Mouse (Mus musculus): ENCODE measurements around the gene Thy1.

The Thy1 gene

DNA sequence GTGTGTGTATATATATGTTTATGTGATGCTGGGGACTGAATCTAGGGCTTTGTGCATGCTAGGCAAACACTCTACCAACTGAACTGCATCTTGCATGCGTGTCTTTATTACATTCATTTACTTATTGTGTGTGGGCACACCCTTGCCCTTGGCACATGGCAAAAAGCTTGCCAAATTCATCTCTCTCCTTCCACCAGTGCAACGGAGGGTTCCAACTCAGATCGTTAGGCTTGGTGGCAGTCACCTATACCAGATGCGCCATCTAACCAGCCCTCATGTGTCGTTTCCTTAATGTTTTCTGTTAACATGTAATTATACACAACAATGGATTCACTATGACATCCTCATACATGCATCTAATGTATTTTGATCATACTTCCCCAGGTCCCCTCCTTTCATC is 39.1 kb downstream of the Thy1 start:
- WGBS = 68% methylated on average over 5 of the region's 5 CpGs

DNA sequence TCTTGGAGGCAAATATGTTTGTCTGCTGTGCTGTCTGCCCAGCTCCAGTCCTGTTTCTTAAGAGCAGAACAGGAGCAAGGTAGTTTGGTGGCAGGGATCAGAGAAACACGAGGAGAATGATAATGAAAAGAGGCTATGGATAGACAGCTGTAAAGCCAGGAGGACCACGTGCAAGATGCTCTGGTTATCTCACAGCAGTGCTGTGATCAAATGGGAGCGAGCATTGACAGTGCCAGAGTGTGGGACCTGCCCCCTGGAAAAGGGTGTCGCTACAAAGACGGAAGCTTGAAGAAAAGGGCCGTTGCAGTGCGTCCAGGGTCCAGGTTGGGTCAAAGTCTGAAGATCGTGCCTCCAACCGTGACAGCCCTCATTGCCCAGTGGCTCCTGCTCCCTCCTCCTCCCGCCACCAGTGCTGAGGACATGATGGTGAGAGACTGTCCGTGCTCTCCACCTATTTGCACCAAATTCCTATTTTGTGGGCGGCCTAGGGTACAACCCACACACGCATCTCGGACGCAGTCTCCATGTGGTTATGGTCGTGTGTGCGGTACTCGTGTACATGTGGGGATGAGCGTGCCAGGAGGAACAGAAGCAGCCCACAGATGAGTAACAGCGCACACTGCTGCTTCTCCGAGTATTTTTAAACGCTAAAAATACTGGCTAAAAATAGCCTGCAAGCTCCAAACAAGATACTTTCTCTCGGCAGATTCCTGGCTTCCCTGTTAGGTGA is 40.4 kb downstream of the Thy1 start:
- 23% methylated on average over 23 of the region's 23 CpGs for WGBS

DNA sequence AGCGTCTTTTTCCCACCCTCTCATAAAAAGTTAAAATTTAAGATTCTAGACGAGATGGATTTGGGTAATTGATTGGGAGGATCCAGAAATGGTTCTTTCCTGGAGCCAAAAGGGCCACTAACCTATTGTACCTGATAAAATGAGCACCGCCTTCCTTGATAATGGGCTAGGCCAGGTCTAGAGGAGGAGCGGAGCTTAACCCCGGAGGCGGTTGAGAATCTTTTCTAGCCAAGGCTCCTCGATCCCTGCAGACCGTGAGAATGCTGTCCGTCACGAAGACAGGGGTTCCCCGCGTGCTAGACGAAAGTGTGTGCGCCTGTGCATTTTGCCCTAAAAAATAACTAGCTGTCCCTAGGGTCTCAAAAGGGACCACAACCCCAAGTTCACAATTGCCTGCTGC is 41.1 kb downstream of the Thy1 start:
- WGBS = 12% methylated on average over 14 of the region's 14 CpGs

DNA sequence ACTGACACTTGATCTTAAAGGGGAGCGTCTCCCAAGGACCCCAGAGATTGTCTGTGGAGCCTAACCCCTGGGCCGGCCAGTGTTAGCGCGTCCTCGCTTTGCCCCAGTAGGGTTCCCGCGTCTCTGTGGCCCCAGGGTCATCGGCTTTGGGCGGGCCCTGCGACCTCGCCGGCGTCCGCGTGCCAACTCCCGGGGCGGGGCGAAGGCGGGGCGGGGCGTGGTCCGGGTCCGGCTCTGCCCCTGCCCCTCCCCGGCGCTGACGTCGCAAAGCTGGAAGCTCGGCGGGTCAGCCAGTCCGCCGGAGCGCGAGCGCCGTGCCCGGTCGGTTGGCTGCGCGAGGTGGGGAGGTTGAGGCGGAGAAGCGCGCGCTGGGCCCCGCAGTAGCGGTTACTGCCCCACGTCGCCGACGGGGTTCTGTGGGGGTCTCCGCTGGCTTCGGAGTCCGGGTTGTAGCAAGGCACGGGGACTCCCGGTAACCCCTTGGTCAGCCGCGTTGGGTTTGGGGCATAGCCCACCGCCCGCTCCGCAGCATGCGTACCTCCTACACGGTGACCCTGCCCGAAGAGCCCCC is 41.6 kb downstream of the Thy1 start:
- under 1% methylated on average over 62 of the region's 62 CpGs for WGBS

DNA sequence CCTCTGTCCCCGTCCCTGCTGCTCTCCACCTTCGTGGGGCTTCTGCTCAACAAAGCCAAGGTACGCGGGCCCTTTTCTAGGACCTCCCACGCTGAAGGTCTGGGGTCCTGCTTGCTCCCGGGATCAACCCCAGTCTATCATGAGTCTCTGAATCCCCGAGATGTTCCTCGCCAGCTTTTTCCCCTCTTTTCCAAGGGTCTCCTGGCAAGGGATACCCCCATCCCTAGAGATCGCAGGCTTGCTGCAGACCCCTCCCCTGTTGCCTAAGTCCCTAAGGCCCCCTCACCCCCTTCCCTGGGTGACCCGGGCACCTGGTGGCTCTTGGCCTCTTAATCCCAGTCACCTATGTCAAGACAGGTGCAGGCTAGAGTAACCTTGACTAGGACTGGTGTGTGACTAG is 42.1 kb downstream of the Thy1 start:
- 4% methylated on average over 10 of the region's 10 CpGs for WGBS

DNA sequence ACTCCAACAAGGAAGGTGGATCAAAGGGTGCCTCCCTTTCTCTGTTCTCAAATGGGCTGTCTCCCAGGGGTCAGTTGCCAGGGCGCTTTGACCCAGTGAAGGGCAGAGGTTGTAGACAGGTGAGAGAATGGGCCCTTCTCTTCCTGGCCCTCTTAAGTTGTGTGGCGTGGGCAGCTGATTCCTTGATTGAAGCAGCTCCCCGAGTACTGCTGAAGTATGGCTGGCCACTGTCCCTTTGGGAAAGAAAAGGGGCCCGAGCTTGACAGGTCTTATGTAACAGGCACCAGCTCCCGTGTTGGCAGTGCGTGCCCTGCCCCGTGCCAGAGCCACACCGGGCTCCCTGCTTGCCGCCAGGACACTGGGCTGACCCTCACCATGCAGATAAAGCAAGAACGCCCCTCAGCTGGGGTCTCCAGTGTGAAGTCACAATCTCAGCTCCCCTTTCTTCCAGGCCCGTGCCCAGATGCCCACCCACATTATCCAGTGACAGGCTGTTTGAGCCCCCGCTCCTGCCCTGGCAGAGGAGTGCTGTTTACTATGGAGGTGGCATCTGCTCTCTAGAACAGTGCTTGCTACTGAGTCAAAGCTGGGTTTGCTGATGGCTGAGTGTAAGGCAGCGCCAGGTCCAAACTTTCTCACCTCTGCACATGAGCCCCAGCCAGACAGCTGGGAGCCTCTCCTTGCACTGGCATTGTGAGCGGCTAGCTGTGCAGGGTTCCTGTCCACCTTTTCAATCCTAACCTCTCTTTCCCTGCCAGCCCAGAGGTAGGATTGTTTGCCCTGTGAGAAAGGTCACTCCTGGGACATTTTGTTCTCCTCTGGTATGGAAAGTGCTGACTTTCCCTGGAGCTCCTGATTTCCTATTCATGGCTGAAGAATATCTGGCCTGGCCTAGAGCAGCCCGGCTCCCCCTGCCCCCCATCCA is 42.8 kb downstream of the Thy1 start:
- 24% methylated on average over 15 of the region's 15 CpGs for WGBS

DNA sequence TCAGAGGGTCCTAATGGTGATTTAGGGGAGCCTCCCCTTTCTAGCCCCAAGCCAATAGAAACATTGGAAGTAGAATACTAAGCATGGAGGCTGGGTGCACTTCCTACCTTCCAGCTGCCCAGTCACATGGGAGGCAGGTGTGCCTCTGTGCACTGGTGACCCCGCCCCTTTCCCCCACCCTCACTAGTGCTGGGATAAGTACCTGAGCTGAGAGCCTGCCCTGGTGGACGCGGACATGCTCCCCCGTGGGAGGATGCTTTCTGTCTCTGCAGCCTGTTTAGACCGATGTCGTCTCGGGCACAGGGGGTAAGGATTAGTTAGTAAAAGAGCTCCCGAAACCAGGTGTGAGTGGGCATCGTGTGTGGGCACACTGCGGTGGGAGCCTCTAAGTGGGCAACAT is 43.8 kb downstream of the Thy1 start:
- WGBS = 29% methylated on average over 10 of the region's 10 CpGs

DNA sequence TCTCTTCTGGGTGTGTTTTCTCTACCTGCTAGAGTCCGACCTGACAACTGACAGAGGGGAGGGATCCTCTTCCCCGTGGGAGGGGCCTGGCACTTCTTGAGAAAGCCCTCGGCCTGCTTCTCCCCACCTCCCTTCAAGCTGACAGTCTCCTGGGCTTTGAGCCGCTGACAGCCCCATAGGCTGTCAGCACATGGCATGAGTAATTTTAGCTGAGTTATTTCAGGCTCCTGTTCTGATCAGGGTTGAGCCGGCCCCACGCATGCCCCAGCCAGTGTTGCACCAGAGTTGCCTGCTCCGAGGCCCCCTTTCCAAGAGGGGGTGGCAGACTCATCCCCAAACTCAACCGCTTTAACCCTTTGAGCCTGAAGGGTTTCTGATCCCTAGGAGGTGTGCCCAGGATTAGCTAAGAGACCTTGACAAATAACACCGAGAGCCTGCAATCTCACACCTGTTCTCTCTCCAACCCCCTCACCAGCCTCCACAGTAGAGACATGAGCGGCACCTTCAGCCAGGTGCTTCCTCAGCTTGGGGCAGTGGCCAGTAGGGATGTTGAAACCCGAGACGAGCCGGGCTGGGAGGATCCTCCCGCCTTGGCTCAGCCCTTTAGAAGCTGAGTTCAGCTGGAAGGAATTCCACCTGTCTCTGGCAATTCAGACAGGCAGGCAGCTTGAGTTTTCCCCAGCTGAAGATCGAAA is 44.7 kb downstream of the Thy1 start:
- 18% methylated on average over 15 of the region's 15 CpGs for WGBS

DNA sequence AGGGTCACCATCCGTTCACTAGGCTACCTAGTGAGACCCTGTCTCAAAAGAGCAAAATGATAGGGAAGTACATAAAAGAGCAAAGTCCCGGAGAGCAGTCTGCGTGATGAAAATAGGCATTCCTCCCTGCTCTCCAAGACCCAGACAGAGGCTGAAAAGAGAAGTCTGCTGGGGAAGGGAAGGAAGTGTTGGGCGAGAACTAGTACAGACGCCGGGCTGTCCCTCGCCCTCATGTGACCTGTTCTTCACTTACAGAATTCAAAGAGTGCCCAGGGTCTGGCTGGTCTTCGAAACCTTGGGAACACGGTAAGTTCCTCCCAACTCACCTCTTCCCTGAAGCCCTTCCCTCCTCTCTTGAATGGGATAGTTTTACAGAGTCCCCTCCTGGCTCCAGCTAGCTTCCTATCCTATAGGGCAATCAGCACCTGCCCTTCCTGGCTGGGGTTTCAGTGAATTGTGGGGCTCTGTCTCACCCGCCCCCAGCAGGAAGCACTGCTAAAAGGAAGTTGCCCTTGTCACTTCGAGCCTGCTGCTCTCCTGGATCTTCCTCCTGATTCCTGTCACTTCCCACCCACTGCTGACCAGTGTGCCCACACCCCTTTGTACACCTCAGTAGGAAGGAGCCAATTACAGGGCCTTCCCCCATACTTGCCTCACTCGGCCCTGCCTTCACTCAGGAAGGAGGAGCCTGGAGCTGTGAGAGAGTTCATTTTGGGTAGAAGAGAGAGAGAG is 45.9 kb downstream of the Thy1 start:
- WGBS = 39% methylated on average over 12 of the region's 12 CpGs

DNA sequence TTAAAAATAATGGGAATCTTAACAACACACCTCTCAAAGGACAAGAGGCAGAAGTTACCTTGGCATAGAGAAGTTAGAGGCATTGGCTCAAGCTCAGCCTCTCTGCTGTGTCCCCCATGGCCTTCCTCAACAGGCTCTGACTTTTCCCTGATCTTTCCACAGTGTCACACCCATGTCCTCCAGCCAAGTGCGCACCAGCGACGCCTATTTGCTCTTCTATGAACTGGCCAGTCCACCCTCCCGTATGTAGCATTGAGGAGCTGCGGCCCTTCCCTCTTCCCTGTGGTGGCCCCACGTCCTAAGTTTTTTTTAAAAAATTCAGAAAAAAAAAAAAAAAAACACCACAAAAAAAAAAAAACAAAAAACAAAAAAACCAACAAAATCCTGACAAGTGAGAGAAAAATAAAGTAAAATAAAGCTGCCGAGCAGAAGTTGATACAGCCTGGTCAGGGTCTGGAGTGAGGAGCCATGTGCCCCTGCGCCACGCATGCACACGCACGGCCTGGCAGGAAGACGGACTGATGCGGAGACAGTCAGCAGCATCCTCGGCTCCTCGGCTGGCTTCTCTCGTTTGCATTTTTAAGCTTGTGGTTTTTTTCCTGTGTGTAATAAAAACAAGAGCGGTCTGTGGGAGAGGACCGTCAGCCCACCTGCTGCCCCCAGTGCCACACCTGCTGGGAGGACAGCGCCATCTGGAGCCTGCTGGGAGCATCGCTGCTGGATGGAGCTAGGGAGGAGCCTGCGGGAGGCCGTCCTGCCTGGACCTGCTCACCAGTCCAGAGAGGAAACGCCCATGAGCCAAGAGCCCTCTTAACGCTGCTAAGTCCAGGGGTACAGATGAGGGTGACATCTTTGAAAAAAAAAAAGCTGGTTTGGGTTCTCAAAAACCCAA is 50.7 kb downstream of the Thy1 start:
- 29% methylated on average over 24 of the region's 24 CpGs for WGBS

DNA sequence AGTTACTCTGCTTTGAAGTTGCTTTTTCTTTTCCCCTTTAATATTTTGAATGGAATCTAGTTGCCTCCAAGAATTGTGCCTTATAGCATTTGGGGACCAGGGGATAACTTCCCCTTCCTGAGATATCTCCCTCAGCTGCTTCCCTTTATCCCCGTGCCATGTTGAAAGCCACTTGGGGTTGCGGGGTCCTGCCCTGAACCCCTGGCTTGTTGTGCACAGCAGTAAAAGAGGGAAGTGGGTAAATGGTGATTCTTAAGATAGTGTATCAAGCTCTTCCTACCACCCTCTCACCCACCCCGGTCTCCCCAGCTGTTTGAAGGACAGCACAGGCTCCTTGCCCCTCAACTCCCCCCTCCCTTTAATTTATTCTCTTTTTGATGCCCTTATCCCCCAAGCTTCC is 51.6 kb downstream of the Thy1 start:
- 89% methylated on average over 3 of the region's 3 CpGs for WGBS

DNA sequence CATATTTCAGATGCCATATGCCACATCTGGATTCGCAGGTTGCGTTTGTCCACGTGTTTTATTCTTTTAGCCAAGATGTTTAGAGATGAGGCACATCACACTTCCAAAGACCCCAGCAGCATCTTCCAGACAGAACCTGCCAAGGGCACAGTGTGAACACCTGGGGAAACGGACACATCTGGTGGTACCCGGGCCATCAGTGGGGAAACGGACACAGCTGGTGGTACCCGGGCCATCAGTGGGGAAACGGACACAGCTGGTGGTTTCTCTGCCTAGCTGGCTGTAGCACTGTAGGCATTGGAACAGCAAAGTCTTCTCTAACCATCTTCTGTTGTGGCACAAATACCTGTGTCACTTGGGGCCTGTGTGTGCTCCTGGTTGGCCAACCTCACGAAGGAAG is 52.6 kb downstream of the Thy1 start:
- 87% methylated on average over 9 of the region's 9 CpGs for WGBS

DNA sequence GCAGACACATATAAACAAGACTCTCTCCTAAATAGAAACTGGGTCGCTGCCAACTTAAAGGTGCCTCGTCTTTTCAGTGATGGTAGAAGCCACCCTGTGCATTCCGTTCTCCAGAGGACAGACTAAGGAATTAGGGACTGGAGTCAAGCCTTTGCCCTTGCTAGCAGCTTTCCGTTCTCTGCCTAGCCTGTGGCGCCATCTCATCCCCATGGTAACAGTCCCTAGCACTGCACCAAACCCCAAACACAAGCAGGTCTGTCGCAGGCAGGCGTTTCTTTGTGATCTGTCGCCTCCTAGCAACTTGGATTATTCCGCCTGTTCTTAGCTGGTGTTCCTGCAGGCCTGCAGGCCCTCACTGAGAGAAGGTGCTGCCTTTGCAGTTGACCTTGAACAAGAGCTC is 53.4 kb downstream of the Thy1 start:
- WGBS = 29% methylated on average over 9 of the region's 9 CpGs

Measured in cerebral cortex, adult 2 months (tissue).